Comparison of ENCODE assay signal across 41 mouse cellular contexts in genomic region chr17:39363316-39363715, GRCm38 (mm10). TPM values are rescaled to one million over a fixed set of nuclear protein-coding genes. Genes with fewer than 3 reads are reported as not detected.
DNase-seq lines count a peak whose midpoint lies in the region; ATAC-seq and TF ChIP-seq lines count a peak whose summit lies in the region.
"Had no signal": no experiment of that assay in that cellular context is flagged by ENCODE, and none has a peak within 500 bp of the region (broad histone marks: within the 10 kb centered on the region; RNA-seq: fewer than 3 reads in every experiment).

No protein-coding gene starts in this region.

- no peaks in the 10 kb centered on the region for H3K36me3 ChIP-seq in liver, adult 2 months (ENCODE audit: control insufficient read depth, insufficient read depth, low read length)
- H3K36me3 ChIP-seq in ES-E14 (ENCODE audit: control insufficient read depth, insufficient read depth, low read length, poor library complexity, severe bottlenecking): no peaks in the 10 kb centered on the region
- H3K36me3 ChIP-seq in kidney, embryonic 14.5 days (ENCODE audit: control insufficient read depth, insufficient read depth, low read length): no peaks in the 10 kb centered on the region
- H3K36me3 ChIP-seq: hindbrain, embryonic 10.5 days; intestine, embryonic 15.5 days had no signal

- no peaks in the 10 kb centered on the region for H3K9me3 ChIP-seq in ES-E14 (ENCODE audit: control insufficient read depth, insufficient read depth, low read depth, low read length)
- no peaks in the 10 kb centered on the region for H3K9me3 ChIP-seq in kidney, embryonic 14.5 days (ENCODE audit: control insufficient read depth, low read length)
- H3K9me3 ChIP-seq: intestine, embryonic 15.5 days had no signal

- TF ChIP-seq CTCF in liver, adult 2 months (IDR thresholded peaks at IDR 0.05; ENCODE audit: low read depth, low read length): no peak

- H3K27ac ChIP-seq in liver, adult 2 months (replicated peaks; ENCODE audit: insufficient read depth, low read depth, low read length): no peak overlapping the region
- H3K27ac ChIP-seq in ES-E14 (ENCODE audit: insufficient read depth, low read depth, low read length, poor library complexity, severe bottlenecking): no peak overlapping the region
- no peak overlapping the region for H3K27ac ChIP-seq in kidney, embryonic 14.5 days (ENCODE audit: low read depth, low read length)
- H3K27ac ChIP-seq: hindbrain, embryonic 10.5 days; intestine, embryonic 15.5 days; left cerebral cortex, adult 2 months; liver, embryonic 14.5 days; macrophage had no signal

- no peak overlapping the region for H3K4me2 ChIP-seq in kidney, embryonic 14.5 days (replicated peaks; ENCODE audit: low read depth, low read length)
- H3K4me2 ChIP-seq: intestine, embryonic 15.5 days had no signal

- TF ChIP-seq POLR2A in liver, adult 2 months (IDR thresholded peaks at IDR 0.05; ENCODE audit: extremely low read depth, insufficient read depth, low read length): no peak

- no peak overlapping the region for H3K4me3 ChIP-seq in liver, adult 2 months (ENCODE audit: insufficient read depth, low read depth, low read length)
- H3K4me3 ChIP-seq in ES-E14 (ENCODE audit: insufficient read depth in 1 of 2, low read depth in 1 of 2, low read length in 2 of 2, poor library complexity in 1 of 2, severe bottlenecking in 1 of 2): no peak overlapping the region
- no peak overlapping the region for H3K4me3 ChIP-seq in kidney, embryonic 14.5 days (ENCODE audit: low read length)
- H3K4me3 ChIP-seq: erythroblast, embryonic 14.5 days; hindbrain, embryonic 10.5 days; intestine, embryonic 15.5 days; left cerebral cortex, adult 2 months had no signal

- H3K9ac ChIP-seq in liver, adult 2 months (ENCODE audit: low read depth, low read length): no peak overlapping the region
- no peak overlapping the region for H3K9ac ChIP-seq in ES-E14 (ENCODE audit: insufficient read depth, low read depth, low read length, poor library complexity, severe bottlenecking)
- H3K9ac ChIP-seq in kidney, embryonic 14.5 days (ENCODE audit: low read depth, low read length): no peak overlapping the region
- H3K9ac ChIP-seq: intestine, embryonic 15.5 days; liver, embryonic 14.5 days had no signal

- no peaks in the 10 kb centered on the region for H3K27me3 ChIP-seq in liver, adult 2 months (ENCODE audit: control insufficient read depth, insufficient read depth, low read length)
- no peaks in the 10 kb centered on the region for H3K27me3 ChIP-seq in kidney, embryonic 14.5 days (ENCODE audit: control insufficient read depth, insufficient read depth, low read length)
- H3K27me3 ChIP-seq: intestine, embryonic 15.5 days; Patski had no signal

- 66% methylated on average over 3 of the region's 3 CpGs for WGBS in liver, adult 2 months
- WGBS in kidney, embryonic 14.5 days: 71% methylated on average over 3 of the region's 3 CpGs

- no peaks in the 10 kb centered on the region for H3K4me1 ChIP-seq in liver, adult 2 months (ENCODE audit: control insufficient read depth, insufficient read depth, low read length)
- H3K4me1 ChIP-seq in ES-E14 (ENCODE audit: control insufficient read depth in 2 of 2, insufficient read depth in 2 of 2, low read length in 2 of 2, poor library complexity in 1 of 2): no peaks in the 10 kb centered on the region
- H3K4me1 ChIP-seq in kidney, embryonic 14.5 days (ENCODE audit: control insufficient read depth, insufficient read depth, low read length): no peaks in the 10 kb centered on the region
- H3K4me1 ChIP-seq: hindbrain, embryonic 10.5 days; intestine, embryonic 15.5 days had no signal

- ATAC-seq in kidney, embryonic 14.5 days (ENCODE audit: low FRiP score, low TSS enrichment): no peak
- ATAC-seq: activated CD4-positive, CD25-positive, alpha-beta regulatory T cell, adult 4 months; forebrain, embryonic 16.5 days; hindbrain, embryonic 16.5 days; intestine, embryonic 15.5 days; Patski had no signal

- peak; percentile 1 for DNase-seq in liver, adult 2 months (ENCODE audit: extremely low read depth, low read depth, low spot score)
- no peak for DNase-seq in liver
- DNase-seq in A20 (ENCODE audit: low read depth, low spot score): peak; percentile 1
- peak; percentile 11 for DNase-seq in ES-E14 (ENCODE audit: low read depth, low spot score)
- DNase-seq in ZHBTc4 (ENCODE audit: low read depth, low spot score): peak; percentile 34
- DNase-seq in yolk sac, embryonic 10.5 days (ENCODE audit: low spot score): no peak
- DNase-seq: adrenal gland, adult 2 months; adrenal gland, postnatal 36 days; cerebellum, adult 2 months; cerebellum, postnatal 14 days; gastrocnemius, postnatal 10 days; heart, postnatal 14 days; kidney, adult 8-10 months; kidney, postnatal 10 days; lung, adult 2 months; lung, postnatal 10 days; midbrain, embryonic 14.5 days; thymus, postnatal 14 days had no signal

- no peaks in the 10 kb centered on the region for H3K79me2 ChIP-seq in liver, adult 2 months (ENCODE audit: control insufficient read depth, insufficient read depth, low read length)

- in situ Hi-C loops in ES-E14 (cut with MboI; ENCODE audit: low sequenced_read_pairs in 2 of 2, unreplicated experiment in 2 of 2): no loop called here

TF ChIP-seq in ES-E14, 5 proteins besides CTCF, POLR2A, EP300 and RAD21:
- TF ChIP-seq CHD2 (IDR thresholded peaks at IDR 0.05; ENCODE audit: low read depth, low read length): no peak
- TF ChIP-seq ZC3H11A (IDR thresholded peaks at IDR 0.05; ENCODE audit: borderline replicate concordance, low read depth, low read length): 0 out of 2 replicates have a peak, but pooled peaks have one; percentile 14
- no peak for TF ChIP-seq ZNF384 (IDR thresholded peaks at IDR 0.05; ENCODE audit: low read depth, low read length)
- no peak for TF ChIP-seq HCFC1 (IDR thresholded peaks at IDR 0.05; ENCODE audit: borderline replicate concordance, insufficient read depth, low read length)
- no peak for TF ChIP-seq MAFK (IDR thresholded peaks at IDR 0.05; ENCODE audit: insufficient read depth, low read depth, low read length)
TF ChIP-seq in ES-E14: peak in this region for 1.

RNA-seq across cellular contexts. Expression of gene Esp18, which starts 42.8 kb away (rescaled TPM):
- total RNA-seq in liver, adult 2 months (2014; rRNA removed): not detected in 2 replicates
- not detected in 2 replicates for polyA plus RNA-seq in liver, adult 2 months (2012; rRNA removed)
- total RNA-seq in ES-E14 (2012; rRNA removed): not detected in 2 replicates
- polyA plus RNA-seq in kidney, embryonic 14.5 days (2014; fragmentation: Nextera tagmentation; extraction: Ambion mirVana): not detected in 2 replicates
- total RNA-seq: adrenal gland, adult 2 months; adrenal gland, postnatal 36 days; gastrocnemius, postnatal 10 days; heart, postnatal 14 days; left cerebral cortex, adult 2 months; left cerebral cortex, postnatal 36 days; megakaryocyte-erythroid progenitor cell, adult 5-6 weeks; neutrophil, adult 5-6 weeks had no signal
- polyA plus RNA-seq: activated CD4-positive, CD25-positive, alpha-beta regulatory T cell, adult 4 months; adrenal gland, adult 2 months; cerebellum, adult 2 months; cortical plate, adult 2 months; embryonic facial prominence, embryonic 14.5 days; erythroblast, embryonic 14.5 days; forebrain, embryonic 11.5 days; forebrain, embryonic 16.5 days; gonadal fat pad, adult 2 months; heart, embryonic 14.5 days; hindbrain, embryonic 10.5 days; hindbrain, embryonic 16.5 days; intestine, embryonic 15.5 days; large intestine, adult 2 months; limb, embryonic 14.5 days; liver, embryonic 14.5 days; lung, adult 2 months; macrophage; midbrain, embryonic 14.5 days; Patski; stomach, embryonic 14.5 days; testis, adult 2 months had no signal

Comparison
In these comparisons a context has a peak if more than half of its experiments do, and no peak if none do; other contexts are left out.
1. DNase-seq: peak in liver, adult 2 months (single experiment), A20 (single experiment), ES-E14 (single experiment) and ZHBTc4 (single experiment); none in liver (single experiment) and yolk sac, embryonic 10.5 days (single experiment).